Mouse (Mus musculus) brain, embryonic 14.5 days (tissue): ENCODE results near the gene Ampd2.

Source experiments
- CTCF ChIP-seq: fragments of 200-500 bp; IDR thresholded peaks from 2 replicates; pipeline ENCODE4 v1.5.1; 2012; ENCODE audit warnings: inconsistent platforms, mild to moderate bottlenecking, moderate library complexity, borderline replicate concordance; ENCODE audit not compliant: insufficient read depth, insufficient read length; ENCODE audit errors: extremely low read depth
- POLR2A ChIP-seq: fragments of 200-500 bp; IDR thresholded peaks from 2 replicates; pipeline ENCODE4 v1.6.1; 2012; ENCODE audit warnings: mild to moderate bottlenecking, inconsistent platforms, borderline replicate concordance; ENCODE audit not compliant: poor library complexity, insufficient read depth, insufficient read length, severe bottlenecking; ENCODE audit errors: extremely low read depth

- no peak for TF ChIP-seq POLR2A
- TF ChIP-seq CTCF: no peak
Observed at GRCm38 (mm10) chr3:108076836-108077235, 9.6 kb downstream of the Ampd2 start.
